Mouse (Mus musculus): ENCODE data around the gene Prrx2.

Gene Prrx2

GRCm38 (mm10) chr2:30872669-30873068 is 37.9 kb downstream of the Prrx2 start:
- no peak for DNase-seq

GRCm38 (mm10) chr2:30874445-30874844 is 39.7 kb downstream of the Prrx2 start:
- no peak for DNase-seq

GRCm38 (mm10) chr2:30875096-30875495 is 40.3 kb downstream of the Prrx2 start:
- no peak for DNase-seq

GRCm38 (mm10) chr2:30875621-30876432 is 41.1 kb downstream of the Prrx2 start:
- no peak for DNase-seq

GRCm38 (mm10) chr2:30879481-30879880 is 44.7 kb downstream of the Prrx2 start:
- no peak for DNase-seq

- no peak for DNase-seq
These were observed 46.4 kb downstream of the Prrx2 start for GRCm38 (mm10) chr2:30881215-30881614.

- no peak for DNase-seq
These were observed 50.1 kb downstream of the Prrx2 start for GRCm38 (mm10) chr2:30884852-30885373.

GRCm38 (mm10) chr2:30885453-30886163 is 50.8 kb downstream of the Prrx2 start:
- DNase-seq = peak; percentile 78

GRCm38 (mm10) chr2:30891002-30891401 is 56.2 kb downstream of the Prrx2 start:
- peak; percentile 44 for DNase-seq

- DNase-seq = no peak
These were observed 58.6 kb downstream of the Prrx2 start for GRCm38 (mm10) chr2:30893399-30893798.

GRCm38 (mm10) chr2:30893946-30894345 is 59.2 kb downstream of the Prrx2 start:
- DNase-seq = no peak

GRCm38 (mm10) chr2:30897291-30897690 is 62.5 kb downstream of the Prrx2 start:
- no peak for DNase-seq

- DNase-seq = no peak
These were observed 64.8 kb downstream of the Prrx2 start for GRCm38 (mm10) chr2:30899397-30900069.

GRCm38 (mm10) chr2:30901646-30902160 is 66.9 kb downstream of the Prrx2 start:
- DNase-seq = no peak

- no peak for DNase-seq
These were observed 67.5 kb downstream of the Prrx2 start for GRCm38 (mm10) chr2:30902256-30902655.

- DNase-seq = no peak
These were observed 68.3 kb downstream of the Prrx2 start for GRCm38 (mm10) chr2:30902726-30903722.

GRCm38 (mm10) chr2:30904231-30904630 is 69.5 kb downstream of the Prrx2 start:
- no peak for DNase-seq

GRCm38 (mm10) chr2:30904991-30905390 is 70.2 kb downstream of the Prrx2 start:
- DNase-seq = no peak

- no peak for DNase-seq
These were observed 71.1 kb downstream of the Prrx2 start for GRCm38 (mm10) chr2:30905906-30906305.

GRCm38 (mm10) chr2:30906641-30907040 is 71.9 kb downstream of the Prrx2 start:
- no peak for DNase-seq

- no peak for DNase-seq
These were observed 77.6 kb downstream of the Prrx2 start for GRCm38 (mm10) chr2:30912291-30912773.

GRCm38 (mm10) chr2:30913022-30913421 is 78.2 kb downstream of the Prrx2 start:
- DNase-seq = no peak

All from right cerebral cortex, adult 18-20 months (tissue).